Mouse (Mus musculus) forelimb bud, embryonic 11.5 days (tissue): ENCODE data around the gene Rpl28.

Experiments
- DNase-seq: peaks from one replicate; pipeline ENCODE4 v3.0.0-alpha.2; 2012; ENCODE audit warnings: low read depth, low spot score

The Rpl28 gene

GRCm38 (mm10) chr7:4792278-4793212 lies at the start of gene Rpl28:
Rpl28 (plus strand) TSS chr7:4792874.
- peak; percentile 98 for DNase-seq

GRCm38 (mm10) chr7:4743354-4743753 lies 49.3 kb upstream of the Rpl28 start:
- DNase-seq: no peak

- no peak for DNase-seq
Measured at GRCm38 (mm10) chr7:4744886-4745285, 47.8 kb upstream of the Rpl28 start.

- DNase-seq: no peak
Measured at GRCm38 (mm10) chr7:4746326-4746980, 46.2 kb upstream of the Rpl28 start.

GRCm38 (mm10) chr7:4747156-4747899 lies 45.3 kb upstream of the Rpl28 start:
- DNase-seq: no peak

GRCm38 (mm10) chr7:4748321-4748720 lies 44.4 kb upstream of the Rpl28 start:
- no peak for DNase-seq

- no peak for DNase-seq
Measured at GRCm38 (mm10) chr7:4749169-4749568, 43.5 kb upstream of the Rpl28 start.

GRCm38 (mm10) chr7:4751971-4752820 lies 40.5 kb upstream of the Rpl28 start:
- DNase-seq: peak; percentile 61

GRCm38 (mm10) chr7:4752821-4753570 lies 39.7 kb upstream of the Rpl28 start, which contains the start of gene Cox6b2:
Cox6b2 (minus strand) TSS chr7:4753094.
- peak; percentile 87 for DNase-seq

GRCm38 (mm10) chr7:4759670-4760069 lies 33.0 kb upstream of the Rpl28 start:
- no peak for DNase-seq

- no peak for DNase-seq
Measured at GRCm38 (mm10) chr7:4764946-4765710, 27.5 kb upstream of the Rpl28 start.

GRCm38 (mm10) chr7:4771202-4771601 lies 21.5 kb upstream of the Rpl28 start, which contains the start of gene Fam71e2:
Fam71e2 (minus strand) TSS chr7:4771302.
- no peak for DNase-seq

- no peak for DNase-seq
Measured at GRCm38 (mm10) chr7:4776131-4776530, 16.5 kb upstream of the Rpl28 start.

- peak; percentile 74 for DNase-seq
Measured at GRCm38 (mm10) chr7:4776861-4777830, 15.5 kb upstream of the Rpl28 start.

- no peak for DNase-seq
Measured at GRCm38 (mm10) chr7:4777851-4778637, 14.6 kb upstream of the Rpl28 start.

- DNase-seq: no peak
Measured at GRCm38 (mm10) chr7:4779921-4780320, 12.8 kb upstream of the Rpl28 start.

- no peak for DNase-seq
Measured at GRCm38 (mm10) chr7:4782130-4782529, 10.5 kb upstream of the Rpl28 start.
